Mouse (Mus musculus): ENCODE results near the gene Zzz3. TPM values are rescaled to one million over a fixed set of nuclear protein-coding genes. Genes with fewer than 3 reads are reported as not detected.

Zzz3 gene
- polyA plus RNA-seq, 1 experiment from 2014 or later, result 27.9 TPM

Other genes starting within 250 kb of the Zzz3 start
- gene Gipc2, start 229.2 kb upstream of the Zzz3 start, polyA plus RNA-seq (2018), result 0.21 to 0.29 TPM in 2 of 3 replicates, not detected in the other
- 20.2 to 25.5 TPM (median 23.8 TPM) in 3 replicates for gene Dnajb4, start 185.2 kb upstream of the Zzz3 start, polyA plus RNA-seq (2018)
- 49.5 to 105 TPM (median 88.5 TPM) in 3 replicates for gene Fubp1, start 185.1 kb upstream of the Zzz3 start, polyA plus RNA-seq (2018)
- gene Nexn, start 129.1 kb upstream of the Zzz3 start, polyA plus RNA-seq (2018), result 0.17 to 1.7 TPM (median 1.0 TPM) in 3 replicates
- 3.8 to 4.6 TPM (median 4.2 TPM) in 3 replicates for gene Miga1, start 55.1 kb upstream of the Zzz3 start, polyA plus RNA-seq (2018)
- 23.2 to 27.4 TPM (median 24.0 TPM) in 3 replicates for gene Usp33, start 49.0 kb upstream of the Zzz3 start, polyA plus RNA-seq (2018)

Data from macrophage (primary cell).